Mouse (Mus musculus) embryonic facial prominence, embryonic 14.5 days (tissue): ENCODE measurements around the gene Slc35e2. TPM values are rescaled to one million over a fixed set of nuclear protein-coding genes. Genes with fewer than 3 reads are reported as not detected.

Experiments used
- ATAC-seq: fragments of 200-750 bp; cut with Nextera tagmentation; 2 replicates; pipeline ENCODE4 v1.8.0; 2017; ENCODE audit warnings: low read depth, moderate number of reproducible peaks, moderate TSS enrichment
- DNase-seq: peaks from one replicate; pipeline ENCODE4 v3.0.0-alpha.2; 2015; ENCODE audit warnings: low spot score
- H3K27ac ChIP-seq: fragments of 300-500 bp; sonication (generic); replicated peaks from 2 replicates; pipeline ENCODE4 v1.5.1; 2014; ENCODE audit warnings: low read depth, mild to moderate bottlenecking, low read length, moderate library complexity
- H3K27me3 ChIP-seq: fragments of 300-500 bp; sonication (generic); replicated peaks from 2 replicates; pipeline ENCODE4 v1.6.1; 2014; ENCODE audit warnings: low read length; ENCODE audit not compliant: control insufficient read depth, insufficient read depth
- H3K36me3 ChIP-seq: fragments of 300-500 bp; sonication (generic); 2 replicates; pipeline ENCODE4 v1.6.1; 2014; ENCODE audit warnings: low read length, mixed read lengths; ENCODE audit not compliant: control insufficient read depth, insufficient read depth
- H3K4me1 ChIP-seq: fragments of 300-500 bp; sonication (generic); 2 replicates; pipeline ENCODE4 v1.6.1; 2014; ENCODE audit warnings: antibody characterized with exemption, low read length; ENCODE audit not compliant: control insufficient read depth, insufficient read depth
- H3K4me2 ChIP-seq: fragments of 300-500 bp; sonication (generic); 2 replicates; pipeline ENCODE4 v1.6.1; 2014; ENCODE audit warnings: low read depth, mild to moderate bottlenecking, low read length, moderate library complexity, mixed read lengths
- H3K4me3 ChIP-seq: fragments of 300-500 bp; sonication (generic); 2 replicates; pipeline ENCODE4 v1.5.1; 2014; ENCODE audit warnings: low read depth, mild to moderate bottlenecking, low read length
- H3K9ac ChIP-seq: fragments of 300-500 bp; sonication (generic); 2 replicates; pipeline ENCODE4 v1.6.1; 2014; ENCODE audit warnings: low read depth, mild to moderate bottlenecking, low read length, moderate library complexity, mixed read lengths
- H3K9me3 ChIP-seq: fragments of 300-500 bp; sonication (generic); 2 replicates; pipeline ENCODE4 v1.6.1; 2016; ENCODE audit warnings: low read length; ENCODE audit not compliant: control insufficient read depth
- WGBS: fragments of 180-500 bp; shearing (Covaris S2); extraction: QIAGEN DNeasy Blood & Tissue Kit; methylation state at CpG from one replicate; pipeline ENCODE4 v1.1.7; 2014; 5-methylcytosine and 5-hydroxymethylcytosine counted together
- polyA plus RNA-seq: library from polyadenylated mRNA; unstranded; fragments of >200 nt; fragmentation: Nextera tagmentation; extraction: Ambion mirVana; gene quantifications from 2 replicates; pipeline ENCODE4 v1.2.1, GENCODE M21; 2014

The Slc35e2 gene
- polyA plus RNA-seq = 9.2 and 10.3 TPM in 2 replicates

GRCm38 (mm10) chr4:155601091-155601996 lies at the start of gene Slc35e2:
Slc35e2 (plus strand) TSS chr4:155601416.
- H3K27me3 ChIP-seq = no peaks in the 10 kb centered on the region
- ATAC-seq (peak; percentile 95), DNase-seq (peak; percentile 96)
- peak within 1 kb of the TSS; percentile 95 for H3K9ac ChIP-seq
- H3K36me3 ChIP-seq = peaks cover 22% of the 10 kb centered on the region; the same call in 1 of the 2 replicates
- WGBS = under 1% methylated on average over 51 of the region's 65 CpGs
- H3K9me3 ChIP-seq = no peaks in the 10 kb centered on the region
- H3K4me1 ChIP-seq = peaks cover 11% of the 10 kb centered on the region
- peak within 1 kb of the TSS; percentile 72 for H3K4me2 ChIP-seq
- peak within 1 kb of the TSS; percentile 91 for H3K4me3 ChIP-seq
- peak within 1 kb of the TSS; percentile 99 for H3K27ac ChIP-seq

GRCm38 (mm10) chr4:155552917-155553532 lies 48.2 kb upstream of the Slc35e2 start:
- ATAC-seq (no peak), DNase-seq (no peak)
- H3K27ac ChIP-seq = no peak overlapping the region
- H3K36me3 ChIP-seq = peaks cover 96% of the 10 kb centered on the region
- H3K4me3 ChIP-seq = no peak overlapping the region
- 87% methylated on average over 6 of the region's 6 CpGs for WGBS
- H3K9me3 ChIP-seq = no peaks in the 10 kb centered on the region
- no peaks in the 10 kb centered on the region for H3K4me1 ChIP-seq
- no peak overlapping the region for H3K4me2 ChIP-seq
- no peaks in the 10 kb centered on the region for H3K27me3 ChIP-seq
- no peak overlapping the region for H3K9ac ChIP-seq

- no peak overlapping the region for H3K27ac ChIP-seq
- WGBS = 78% methylated on average over 4 of the region's 4 CpGs
- H3K9me3 ChIP-seq = no peaks in the 10 kb centered on the region
- no peak overlapping the region for H3K9ac ChIP-seq
- DNase-seq = no peak
- peaks cover 99% of the 10 kb centered on the region for H3K36me3 ChIP-seq
- no peak for ATAC-seq
- no peak overlapping the region for H3K4me3 ChIP-seq
- H3K4me2 ChIP-seq = no peak overlapping the region
- H3K4me1 ChIP-seq = no peaks in the 10 kb centered on the region
- no peaks in the 10 kb centered on the region for H3K27me3 ChIP-seq
Observed at GRCm38 (mm10) chr4:155554880-155555279, 46.3 kb upstream of the Slc35e2 start.

GRCm38 (mm10) chr4:155555464-155555863 lies 45.8 kb upstream of the Slc35e2 start:
- H3K9me3 ChIP-seq = no peaks in the 10 kb centered on the region
- no peak overlapping the region for H3K4me2 ChIP-seq
- no peaks in the 10 kb centered on the region for H3K4me1 ChIP-seq
- no peak overlapping the region for H3K27ac ChIP-seq
- 69% methylated on average over 1 of the region's 1 CpGs for WGBS
- DNase-seq (no peak), ATAC-seq (no peak)
- H3K4me3 ChIP-seq = no peak overlapping the region
- H3K36me3 ChIP-seq = peaks cover 99% of the 10 kb centered on the region
- no peaks in the 10 kb centered on the region for H3K27me3 ChIP-seq
- no peak overlapping the region for H3K9ac ChIP-seq

GRCm38 (mm10) chr4:155559454-155559853 lies 41.8 kb upstream of the Slc35e2 start:
- WGBS = 75% methylated on average over 6 of the region's 6 CpGs
- H3K9me3 ChIP-seq = no peaks in the 10 kb centered on the region
- H3K36me3 ChIP-seq = peaks cover 69% of the 10 kb centered on the region
- ATAC-seq (no peak), DNase-seq (no peak)
- H3K4me1 ChIP-seq = peaks cover 11% of the 10 kb centered on the region
- no peak overlapping the region for H3K9ac ChIP-seq
- no peak overlapping the region for H3K27ac ChIP-seq
- no peak overlapping the region for H3K4me3 ChIP-seq
- H3K27me3 ChIP-seq = no peaks in the 10 kb centered on the region
- no peak overlapping the region for H3K4me2 ChIP-seq

GRCm38 (mm10) chr4:155560932-155561331 lies 40.3 kb upstream of the Slc35e2 start:
- Histone ChIP-seq H3K36me3 (peaks cover 54% of the 10 kb centered on the region), H3K9me3 (no peaks in the 10 kb centered on the region), H3K4me1 (peaks cover 22% of the 10 kb centered on the region), H3K9ac (no peak overlapping the region), H3K27me3 (no peaks in the 10 kb centered on the region), H3K27ac (0 out of 2 replicates have a peak overlapping the region, but pooled peaks have one; percentile 15), H3K4me2 (no peak overlapping the region), H3K4me3 (no peak overlapping the region)
- DNase-seq = no peak
- ATAC-seq = no peak
- 56% methylated on average over 2 of the region's 2 CpGs for WGBS

GRCm38 (mm10) chr4:155561661-155562442 lies 39.4 kb upstream of the Slc35e2 start, which contains the start of gene Nadk:
Nadk (plus strand) TSS chr4:155562378.
- H3K4me2 ChIP-seq = peak within 1 kb of the TSS; percentile 74
- H3K9ac ChIP-seq = peak within 1 kb of the TSS; percentile 61
- peaks cover 45% of the 10 kb centered on the region for H3K36me3 ChIP-seq
- ATAC-seq (no peak), DNase-seq (no peak)
- H3K4me3 ChIP-seq = peak within 1 kb of the TSS; percentile 92
- peak within 1 kb of the TSS; percentile 88 for H3K27ac ChIP-seq
- 66% methylated on average over 7 of the region's 7 CpGs for WGBS
- no peaks in the 10 kb centered on the region for H3K9me3 ChIP-seq
- no peaks in the 10 kb centered on the region for H3K27me3 ChIP-seq
- peaks cover 24% of the 10 kb centered on the region for H3K4me1 ChIP-seq

GRCm38 (mm10) chr4:155562725-155563399 lies 38.4 kb upstream of the Slc35e2 start:
- Histone ChIP-seq H3K9ac (peak overlapping the region; percentile 61), H3K4me2 (peak overlapping the region; percentile 74), H3K4me1 (peaks cover 24% of the 10 kb centered on the region), H3K4me3 (peak overlapping the region; percentile 92), H3K9me3 (no peaks in the 10 kb centered on the region), H3K36me3 (peaks cover 35% of the 10 kb centered on the region), H3K27ac (peak overlapping the region; percentile 88), H3K27me3 (no peaks in the 10 kb centered on the region)
- WGBS = 4% methylated on average over 19 of the region's 19 CpGs
- ATAC-seq (0 out of 2 replicates have a peak, but pooled peaks have one; percentile 5), DNase-seq (peak; percentile 53)
